Mouse (Mus musculus) liver, embryonic 14.5 days (tissue): ENCODE data around the gene Kcnq4.

ENCODE experiments used
- CTCF ChIP-seq: IDR thresholded peaks from 2 replicates; pipeline ENCODE4 v1.5.1; 2016; ENCODE audit warnings: antibody characterized with exemption, low read depth, control low read depth
- EP300 ChIP-seq: IDR thresholded peaks from 2 replicates; pipeline ENCODE4 v1.6.1; 2016; ENCODE audit warnings: antibody characterized with exemption, low read depth

DNA sequence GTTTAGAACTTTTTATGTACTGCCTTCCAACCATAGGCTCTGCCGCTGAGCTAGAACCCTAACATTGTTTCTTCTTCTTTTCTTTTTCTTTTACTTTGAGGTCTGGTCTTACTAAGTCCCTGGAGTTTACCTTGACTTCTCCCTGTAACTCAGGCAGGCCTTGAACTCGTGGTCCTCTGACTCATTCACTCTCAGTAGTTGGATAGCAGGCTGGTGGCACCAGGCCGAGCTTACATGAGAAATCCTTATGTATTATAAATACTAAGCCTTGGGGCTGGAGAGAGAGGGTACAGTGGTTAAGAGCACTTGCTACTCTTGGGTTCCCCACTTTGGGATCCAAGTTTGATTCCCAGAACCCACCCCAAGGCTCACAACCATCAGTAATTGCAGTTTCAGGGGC is 74.8 kb downstream of the Kcnq4 start:
- TF ChIP-seq CTCF: no peak
- no peak for TF ChIP-seq EP300
